Mouse (Mus musculus) hindbrain, embryonic 14.5 days (tissue): ENCODE measurements at regions not wholly inside any gene's neighbourhood (a gene's known extent, or its start where the extent isn't known, plus 50 kb on each side); places are given as distances from the start of the nearest gene placed in this dataset.

Experiments used
- ATAC-seq: fragments of 200-750 bp; cut with Nextera tagmentation; 2 replicates; pipeline ENCODE4 v1.8.0; 2017; ENCODE audit warnings: moderate number of reproducible peaks, mild to moderate bottlenecking, moderate TSS enrichment, moderate library complexity; ENCODE audit not compliant: low FRiP score
- DNase-seq: peaks from one replicate; pipeline ENCODE4 v3.0.0-alpha.2; 2015; ENCODE audit warnings: low spot score
- H3K27ac ChIP-seq: fragments of 300-500 bp; sonication (generic); 2 replicates; pipeline ENCODE4 v1.5.1; 2014; ENCODE audit warnings: mild to moderate bottlenecking, moderate library complexity
- H3K27me3 ChIP-seq: fragments of 300-500 bp; sonication (generic); 2 replicates; pipeline ENCODE4 v1.6.1; 2014; ENCODE audit warnings: mild to moderate bottlenecking, low read length, mixed read lengths; ENCODE audit not compliant: control insufficient read depth, insufficient read depth
- H3K36me3 ChIP-seq: fragments of 300-500 bp; sonication (generic); replicated peaks from 2 replicates; pipeline ENCODE4 v1.6.1; 2014; ENCODE audit not compliant: control insufficient read depth, insufficient read depth
- H3K4me1 ChIP-seq: fragments of 300-500 bp; sonication (generic); replicated peaks from 2 replicates; pipeline ENCODE4 v1.6.1; 2014; ENCODE audit warnings: antibody characterized with exemption, low read length, mixed read lengths; ENCODE audit not compliant: control insufficient read depth, insufficient read depth
- H3K4me2 ChIP-seq: fragments of 300-500 bp; sonication (generic); replicated peaks from 2 replicates; pipeline ENCODE4 v1.6.1; 2014; ENCODE audit warnings: mild to moderate bottlenecking, moderate library complexity
- H3K4me3 ChIP-seq: fragments of 300-500 bp; sonication (generic); replicated peaks from 2 replicates; pipeline ENCODE4 v1.5.1; 2014; ENCODE audit warnings: mild to moderate bottlenecking, low read length
- H3K9ac ChIP-seq: fragments of 300-500 bp; sonication (generic); 2 replicates; pipeline ENCODE4 v1.6.1; 2014
- H3K9me3 ChIP-seq: fragments of 300-500 bp; sonication (generic); 2 replicates; pipeline ENCODE4 v1.6.1; 2016; ENCODE audit warnings: low read length; ENCODE audit not compliant: control insufficient read depth
- WGBS: fragments of 180-500 bp; shearing (Covaris S2); extraction: QIAGEN DNeasy Blood & Tissue Kit; methylation state at CpG from one replicate; pipeline ENCODE4 v1.1.7; 2014; 5-methylcytosine and 5-hydroxymethylcytosine counted together

GRCm38 (mm10) chr13:72023666-72024065 lies 60.1 kb upstream of the Irx1 start:
- no peak for ATAC-seq

DNA sequence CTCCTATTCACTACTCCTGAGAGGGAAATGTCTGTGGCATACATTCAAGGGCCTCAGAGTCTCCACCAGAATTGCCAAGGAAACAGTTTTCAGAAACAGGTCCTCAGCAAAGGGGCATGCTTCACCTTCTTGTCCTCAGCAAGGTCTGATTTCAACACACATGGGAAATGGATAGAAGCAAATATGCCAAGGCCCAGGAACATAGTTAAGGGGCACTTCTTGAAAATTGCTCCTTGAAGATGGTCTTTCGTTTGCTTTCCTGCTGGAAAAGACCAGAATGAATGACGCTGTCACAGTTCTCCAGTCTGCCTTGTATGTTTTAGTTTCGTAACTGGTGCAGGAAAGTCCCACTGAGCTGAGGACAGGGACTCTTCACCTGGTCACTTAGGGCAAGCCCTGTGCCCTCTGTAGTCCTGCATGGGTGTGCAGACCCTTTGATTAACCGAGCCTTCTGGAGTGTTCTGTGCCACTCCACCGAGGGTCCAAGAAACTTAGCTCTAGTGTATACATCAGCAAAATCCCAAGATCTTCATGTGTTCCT lies 80.5 kb upstream of the Irx1 start:
- Histone ChIP-seq H3K27me3 (no peaks in the 10 kb centered on the region), H3K4me2 (no peak overlapping the region), H3K9me3 (no peaks in the 10 kb centered on the region), H3K27ac (no peak overlapping the region), H3K4me3 (no peak overlapping the region), H3K9ac (no peak overlapping the region), H3K4me1 (no peaks in the 10 kb centered on the region), H3K36me3 (no peaks in the 10 kb centered on the region)
- ATAC-seq (no peak), DNase-seq (no peak)
- WGBS = 95% methylated on average over 5 of the region's 5 CpGs

More at GRCm38 (mm10) chr13:72023666-72024065, 60.1 kb upstream of the Irx1 start:
- Histone ChIP-seq H3K27me3 (0 out of 2 replicates have a peak, but pooled peaks cover 5% of the 10 kb centered on the region), H3K27ac (no peak overlapping the region), H3K9ac (no peak overlapping the region), H3K4me1 (peaks cover 11% of the 10 kb centered on the region), H3K4me3 (no peak overlapping the region), H3K4me2 (no peak overlapping the region), H3K36me3 (no peaks in the 10 kb centered on the region), H3K9me3 (no peaks in the 10 kb centered on the region)
- 63% methylated on average over 5 of the region's 5 CpGs for WGBS
- DNase-seq = no peak

- no peak overlapping the region for H3K9ac ChIP-seq
- no peak overlapping the region for H3K4me3 ChIP-seq
- H3K9me3 ChIP-seq = no peaks in the 10 kb centered on the region
- H3K4me1 ChIP-seq = no peaks in the 10 kb centered on the region
- no peaks in the 10 kb centered on the region for H3K27me3 ChIP-seq
- no peak overlapping the region for H3K27ac ChIP-seq
- no peak overlapping the region for H3K4me2 ChIP-seq
- H3K36me3 ChIP-seq = no peaks in the 10 kb centered on the region
- no peak for ATAC-seq
- no peak for DNase-seq
- 96% methylated on average over 3 of the region's 3 CpGs for WGBS
Measured at GRCm38 (mm10) chr13:72056469-72056868, 92.9 kb upstream of the Irx1 start.

DNA sequence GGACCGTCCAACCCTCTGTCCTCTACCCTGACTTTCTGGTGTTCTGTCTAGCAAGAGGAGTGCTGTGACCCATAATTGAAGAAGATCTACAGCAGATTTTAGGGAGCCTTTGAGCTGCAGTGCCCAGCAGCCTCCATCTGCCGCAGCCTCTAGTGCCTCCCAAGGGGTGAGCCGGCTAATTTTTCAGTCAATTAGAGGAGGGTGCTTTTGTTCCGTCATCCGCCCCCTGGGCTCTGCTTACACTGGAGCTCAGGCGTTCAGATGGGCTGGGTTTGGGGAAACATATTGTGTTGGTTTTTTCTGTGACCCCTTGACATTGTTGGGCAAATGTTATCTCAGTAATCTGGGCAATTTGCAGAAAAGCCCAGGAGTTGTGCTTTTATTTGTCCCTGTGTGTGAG lies 98.1 kb upstream of the Irx1 start:
- Histone ChIP-seq H3K9ac (no peak overlapping the region), H3K27ac (no peak overlapping the region), H3K36me3 (no peaks in the 10 kb centered on the region), H3K4me1 (peaks cover 10% of the 10 kb centered on the region), H3K4me3 (no peak overlapping the region), H3K4me2 (no peak overlapping the region), H3K9me3 (no peaks in the 10 kb centered on the region), H3K27me3 (no peaks in the 10 kb centered on the region)
- WGBS = 21% methylated on average over 6 of the region's 6 CpGs
- ATAC-seq = no peak
- no peak for DNase-seq

DNA sequence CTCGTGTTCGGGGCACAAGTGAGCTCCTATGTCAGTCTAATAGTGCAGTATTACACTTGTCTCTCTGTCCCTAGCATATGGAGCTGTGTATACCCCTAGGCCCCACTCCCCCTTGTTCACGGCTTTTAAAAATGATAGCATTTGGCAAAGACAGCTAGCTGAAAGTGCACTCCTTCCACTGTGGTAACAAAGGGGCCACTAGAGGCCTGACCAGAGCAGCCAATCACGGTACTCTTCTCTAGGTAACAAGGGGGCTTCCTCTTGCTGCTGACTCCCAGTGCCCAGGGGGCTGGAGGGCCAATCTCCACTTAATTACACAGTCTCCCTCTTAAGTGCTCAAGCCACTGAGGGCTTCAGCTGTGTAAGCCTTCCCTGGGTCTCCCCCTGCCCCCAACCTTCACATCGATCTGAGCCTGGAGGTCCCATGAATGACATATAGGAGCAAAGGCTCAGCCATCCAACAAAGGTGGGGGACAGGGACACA lies 99.8 kb upstream of the Irx1 start:
- H3K27me3 ChIP-seq = no peaks in the 10 kb centered on the region
- peak; percentile 53; the same call in 1 of the 2 replicates for ATAC-seq
- H3K9me3 ChIP-seq = no peaks in the 10 kb centered on the region
- WGBS = 35% methylated on average over 5 of the region's 5 CpGs
- DNase-seq = no peak
- H3K4me2 ChIP-seq = no peak overlapping the region
- no peak overlapping the region for H3K27ac ChIP-seq
- H3K9ac ChIP-seq = no peak overlapping the region
- H3K4me1 ChIP-seq = peaks cover 10% of the 10 kb centered on the region
- no peak overlapping the region for H3K4me3 ChIP-seq
- no peaks in the 10 kb centered on the region for H3K36me3 ChIP-seq

- Histone ChIP-seq H3K4me3 (no peak overlapping the region), H3K27ac (no peak overlapping the region), H3K27me3 (no peaks in the 10 kb centered on the region), H3K9ac (no peak overlapping the region), H3K4me1 (no peaks in the 10 kb centered on the region), H3K36me3 (no peaks in the 10 kb centered on the region), H3K4me2 (no peak overlapping the region), H3K9me3 (no peaks in the 10 kb centered on the region)
- DNase-seq (no peak), ATAC-seq (no peak)
- 64% methylated on average over 4 of the region's 5 CpGs for WGBS
Measured at GRCm38 (mm10) chr13:72096585-72096984, 133.1 kb upstream of the Irx1 start.

- no peak overlapping the region for H3K4me3 ChIP-seq
- no peaks in the 10 kb centered on the region for H3K4me1 ChIP-seq
- H3K9ac ChIP-seq = no peak overlapping the region
- no peaks in the 10 kb centered on the region for H3K27me3 ChIP-seq
- no peak overlapping the region for H3K27ac ChIP-seq
- no peaks in the 10 kb centered on the region for H3K9me3 ChIP-seq
- no peak overlapping the region for H3K4me2 ChIP-seq
- no peaks in the 10 kb centered on the region for H3K36me3 ChIP-seq
- WGBS = 33% methylated on average over 8 of the region's 8 CpGs
- ATAC-seq (no peak), DNase-seq (no peak)
Measured at GRCm38 (mm10) chr13:72097268-72097667, 133.7 kb upstream of the Irx1 start.

GRCm38 (mm10) chr13:72097811-72098210 lies 134.3 kb upstream of the Irx1 start:
- Histone ChIP-seq H3K36me3 (no peaks in the 10 kb centered on the region), H3K4me2 (no peak overlapping the region), H3K4me1 (no peaks in the 10 kb centered on the region), H3K27me3 (no peaks in the 10 kb centered on the region), H3K4me3 (no peak overlapping the region), H3K9me3 (no peaks in the 10 kb centered on the region), H3K9ac (no peak overlapping the region), H3K27ac (no peak overlapping the region)
- WGBS = 53% methylated on average over 11 of the region's 11 CpGs
- DNase-seq (no peak), ATAC-seq (no peak)

DNA sequence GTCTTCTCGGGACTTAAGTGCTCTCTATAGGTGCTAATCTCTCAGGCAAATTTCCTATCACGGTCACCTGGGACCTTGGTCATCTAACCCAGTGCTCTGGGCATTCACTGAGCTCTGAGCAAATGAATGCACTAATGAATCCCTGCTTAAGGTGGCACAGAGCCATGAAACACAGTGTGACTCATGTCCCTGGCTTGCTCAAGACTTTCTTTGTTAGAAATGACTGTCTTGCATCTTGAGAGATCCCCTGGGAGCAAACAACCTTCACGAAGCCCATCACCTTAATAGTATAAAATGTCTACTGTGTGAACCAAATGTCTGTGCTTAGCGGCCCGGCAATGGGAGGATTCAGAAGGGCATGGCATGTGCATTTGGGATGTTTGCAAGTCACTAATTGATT lies 137.2 kb upstream of the Irx1 start:
- H3K4me3 ChIP-seq = no peak overlapping the region

DNA sequence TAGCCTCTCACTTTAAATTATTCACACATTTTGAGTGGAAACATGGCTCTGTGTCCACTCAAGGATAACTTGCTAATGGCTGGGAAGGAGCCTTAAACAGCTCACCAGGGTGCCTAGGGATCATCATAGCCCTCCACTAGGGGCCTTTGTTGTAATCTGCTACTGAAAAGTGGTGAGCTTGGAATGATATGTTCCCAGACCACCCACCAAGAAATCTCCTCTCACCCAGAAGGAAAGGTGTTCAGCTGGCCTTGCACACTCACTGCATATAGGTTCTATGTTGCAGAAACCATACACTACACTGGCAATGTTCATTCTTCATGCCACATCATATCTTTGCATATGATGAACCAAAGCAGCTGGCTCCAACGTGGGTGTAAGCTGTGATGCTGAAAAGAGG lies 145.1 kb upstream of the Irx1 start:
- ATAC-seq = no peak
- no peaks in the 10 kb centered on the region for H3K27me3 ChIP-seq
- H3K4me1 ChIP-seq = no peaks in the 10 kb centered on the region
- no peaks in the 10 kb centered on the region for H3K36me3 ChIP-seq
- H3K4me2 ChIP-seq = no peak overlapping the region
- H3K27ac ChIP-seq = no peak overlapping the region
- no peaks in the 10 kb centered on the region for H3K9me3 ChIP-seq
- H3K4me3 ChIP-seq = no peak overlapping the region
- no peak overlapping the region for H3K9ac ChIP-seq
- DNase-seq = no peak
- 72% methylated on average over 1 of the region's 1 CpGs for WGBS

More for the DNA sequence above, 137.2 kb upstream of the Irx1 start:
- H3K36me3 ChIP-seq = no peaks in the 10 kb centered on the region
- 70% methylated on average over 5 of the region's 5 CpGs for WGBS
- H3K27ac ChIP-seq = no peak overlapping the region
- no peaks in the 10 kb centered on the region for H3K4me1 ChIP-seq
- no peak for DNase-seq
- H3K27me3 ChIP-seq = no peaks in the 10 kb centered on the region
- no peak overlapping the region for H3K9ac ChIP-seq
- no peaks in the 10 kb centered on the region for H3K9me3 ChIP-seq
- no peak overlapping the region for H3K4me2 ChIP-seq
- ATAC-seq = no peak
